Mouse (Mus musculus) hindbrain, embryonic 13.5 days (tissue): Measurements from ENCODE around the gene Gatc. TPM values are rescaled to one million over a fixed set of nuclear protein-coding genes. Genes with fewer than 3 reads are reported as not detected.
A peak's percentile ranks its signal among the peaks of the same experiment; 100 is the strongest.
"Not testable (repeated sequence)": the region's sequence is repeated elsewhere in the genome, so short reads cannot be mapped to it uniquely, and the experiment has no call there.

ENCODE experiments used
- ATAC-seq: fragments of 200-750 bp; cut with Nextera tagmentation; 2 replicates; pipeline ENCODE4 v1.8.0; 2017; ENCODE audit warnings: moderate TSS enrichment; ENCODE audit not compliant: low FRiP score
- H3K27ac ChIP-seq: fragments of 300-500 bp; sonication (generic); 2 replicates; pipeline ENCODE4 v1.5.1; 2015; ENCODE audit warnings: inconsistent platforms, mild to moderate bottlenecking, moderate library complexity
- H3K27me3 ChIP-seq: fragments of 300-500 bp; sonication (generic); 2 replicates; pipeline ENCODE4 v1.6.1; 2015; ENCODE audit warnings: mild to moderate bottlenecking, inconsistent platforms
- H3K36me3 ChIP-seq: fragments of 300-500 bp; sonication (generic); 2 replicates; pipeline ENCODE4 v1.6.1; 2015; ENCODE audit warnings: mild to moderate bottlenecking, inconsistent platforms
- H3K4me1 ChIP-seq: fragments of 300-500 bp; sonication (generic); replicated peaks from 2 replicates; pipeline ENCODE4 v1.6.1; 2015; ENCODE audit warnings: inconsistent platforms
- H3K4me2 ChIP-seq: fragments of 300-500 bp; sonication (generic); 2 replicates; pipeline ENCODE4 v1.6.1; 2015; ENCODE audit warnings: inconsistent platforms, mild to moderate bottlenecking, moderate library complexity
- H3K4me3 ChIP-seq: fragments of 300-500 bp; sonication (generic); 2 replicates; pipeline ENCODE4 v1.5.1; 2015; ENCODE audit warnings: mild to moderate bottlenecking, inconsistent platforms
- H3K9ac ChIP-seq: fragments of 300-500 bp; sonication (generic); 2 replicates; pipeline ENCODE4 v1.6.1; 2015; ENCODE audit warnings: mild to moderate bottlenecking, inconsistent platforms
- H3K9me3 ChIP-seq: fragments of 300-500 bp; sonication (generic); 2 replicates; pipeline ENCODE4 v1.6.1; 2016; ENCODE audit warnings: inconsistent platforms
- WGBS: fragments of 180-500 bp; shearing (Covaris S2); methylation state at CpG from one replicate; pipeline ENCODE4 v1.1.7; 2015; 5-methylcytosine and 5-hydroxymethylcytosine counted together
- polyA plus RNA-seq: library from polyadenylated mRNA; unstranded; fragments of >200 nt; fragmentation: Nextera tagmentation; extraction: Ambion mirVana; gene quantifications from 2 replicates; pipeline ENCODE4 v1.2.1, GENCODE M21; 2015

Gene Gatc
- polyA plus RNA-seq, 1 experiment from 2014 or later, result 31.8 TPM

DNA sequence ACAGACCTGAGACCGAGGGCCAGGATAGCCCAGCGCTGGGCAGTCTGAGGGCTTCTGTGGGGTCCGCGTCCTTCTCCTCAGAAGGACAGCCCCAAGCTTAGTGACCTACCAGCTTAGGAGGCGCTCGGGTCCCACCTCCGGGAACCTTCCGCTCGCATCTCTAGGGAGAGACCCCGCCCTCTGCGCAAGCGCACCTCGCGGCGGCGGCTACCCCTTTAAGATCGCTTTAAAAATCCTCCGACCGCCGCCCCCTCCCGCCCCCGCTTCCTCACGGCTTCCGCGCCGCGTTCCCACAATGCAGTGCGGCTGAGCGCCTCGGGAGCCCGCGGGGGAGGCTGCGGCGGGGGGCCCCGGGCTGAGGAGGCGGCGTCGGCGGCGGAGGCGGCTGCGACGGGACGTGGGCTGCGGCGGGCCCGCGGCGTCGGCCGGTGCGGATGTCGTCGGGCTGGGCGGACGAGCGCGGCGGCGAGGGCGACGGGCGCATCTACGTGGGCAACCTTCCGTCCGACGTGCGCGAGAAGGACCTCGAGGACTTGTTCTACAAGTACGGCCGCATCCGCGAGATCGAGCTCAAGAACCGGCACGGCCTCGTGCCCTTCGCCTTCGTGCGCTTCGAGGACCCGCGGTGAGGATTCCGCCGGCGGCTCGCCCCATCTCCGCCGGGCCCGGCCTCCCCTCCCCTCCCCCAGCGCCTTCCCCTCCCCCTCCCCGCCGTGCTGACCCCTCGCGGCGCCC lies 13.9 kb downstream of the Gatc start, which contains the start of gene Srsf9:
Gene Srsf9 (plus strand): TSS at position 303 of the 735 bp plus-strand sequence.
- H3K4me1 ChIP-seq, result peaks cover 42% of the 10 kb centered on the region
- H3K36me3 ChIP-seq, result peaks cover 22% of the 10 kb centered on the region
- peak within 1 kb of the TSS; percentile 94 for H3K9ac ChIP-seq
- WGBS, result under 1% methylated on average over 74 of the region's 97 CpGs
- no peaks in the 10 kb centered on the region for H3K9me3 ChIP-seq
- no peaks in the 10 kb centered on the region for H3K27me3 ChIP-seq
- ATAC-seq, result peak; percentile 93
- H3K4me2 ChIP-seq, result peak within 1 kb of the TSS; percentile 93
- H3K4me3 ChIP-seq, result peak within 1 kb of the TSS; percentile 98
- H3K27ac ChIP-seq, result peak within 1 kb of the TSS; percentile 93

DNA sequence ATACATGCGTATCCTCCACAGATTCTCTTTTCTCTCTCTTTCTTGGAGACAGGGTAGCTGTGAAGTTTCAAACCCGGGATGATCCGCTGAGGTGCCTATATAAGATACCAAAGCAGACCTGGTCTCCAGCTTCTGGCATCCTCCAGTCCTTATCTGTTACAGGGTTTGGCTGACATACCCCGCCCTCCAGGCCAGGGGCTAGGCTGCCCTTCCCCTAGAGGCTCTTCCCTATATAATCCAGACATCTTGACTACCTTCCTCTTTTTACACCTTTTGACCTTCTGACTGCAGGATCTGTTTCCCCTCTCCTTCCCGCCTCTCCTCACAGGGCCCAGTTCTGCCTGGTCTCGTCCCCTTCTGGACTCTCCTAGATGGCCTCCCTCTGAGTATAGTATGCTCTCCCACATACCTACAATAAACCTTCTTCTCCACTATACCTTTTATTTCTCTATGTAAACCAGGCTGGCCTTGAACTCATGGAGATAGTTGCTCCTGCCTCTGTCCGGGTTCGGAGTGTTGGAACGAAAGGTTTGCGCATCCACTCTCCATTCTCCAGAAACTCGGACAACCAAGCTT lies 14.6 kb downstream of the Gatc start:
- Histone ChIP-seq H3K36me3 (peaks cover 15% of the 10 kb centered on the region), H3K4me1 (peaks cover 42% of the 10 kb centered on the region)
- WGBS, result 31% methylated on average over 11 of the region's 11 CpGs

DNA sequence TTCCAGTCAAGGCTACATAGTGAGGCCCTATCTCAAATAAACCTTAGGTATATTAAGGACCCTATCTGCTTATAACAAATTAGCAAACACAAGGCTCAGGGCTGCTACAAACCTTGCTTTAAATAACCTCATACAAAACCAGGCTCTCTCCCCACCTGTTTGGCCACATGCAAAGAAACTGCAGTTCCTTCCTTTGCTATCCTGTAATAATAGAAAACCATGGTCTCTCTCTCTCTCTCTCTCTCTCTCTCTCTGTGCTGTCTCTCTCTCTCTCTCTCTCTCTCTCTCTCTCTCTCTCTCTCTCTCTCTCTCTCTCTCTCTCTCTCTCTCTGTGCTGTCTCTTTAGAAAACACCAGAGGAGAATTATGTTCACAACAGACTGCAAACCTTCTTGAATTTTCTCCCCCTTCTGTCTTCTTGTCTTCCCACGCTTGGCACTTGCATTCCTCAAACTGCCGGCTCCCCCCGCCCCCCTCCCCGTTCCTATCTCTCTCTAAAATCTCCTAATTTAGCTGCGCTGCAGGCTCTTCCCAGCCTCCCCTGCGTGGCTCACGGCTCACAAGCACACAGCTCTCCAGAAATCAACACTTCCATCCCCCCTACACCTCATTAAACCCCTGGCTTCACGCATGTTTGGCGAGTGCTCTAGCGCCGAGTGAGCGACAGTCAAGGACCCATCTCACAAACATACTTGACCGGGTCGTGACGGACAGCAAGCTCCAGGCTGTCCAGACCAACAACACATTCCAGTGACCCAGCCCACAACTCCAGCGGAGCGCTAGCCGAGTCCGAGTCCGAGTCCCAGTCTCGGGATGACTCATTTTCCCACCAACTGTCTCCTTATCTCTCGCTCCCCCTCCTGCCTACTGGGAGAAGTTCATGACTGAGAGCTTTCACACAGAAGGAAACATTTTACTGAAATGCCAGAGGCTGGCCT lies 21.7 kb downstream of the Gatc start:
- no peaks in the 10 kb centered on the region for H3K36me3 ChIP-seq
- peak overlapping the region; percentile 65 for H3K9ac ChIP-seq
- H3K4me3 ChIP-seq, result peak overlapping the region; percentile 40
- H3K4me2 ChIP-seq, result peak overlapping the region; percentile 77
- peaks cover 40% of the 10 kb centered on the region for H3K4me1 ChIP-seq
- no peaks in the 10 kb centered on the region for H3K9me3 ChIP-seq
- H3K27me3 ChIP-seq, result no peaks in the 10 kb centered on the region
- ATAC-seq, result peak; percentile 50
- peak overlapping the region; percentile 80 for H3K27ac ChIP-seq
- WGBS, result under 1% methylated on average over 22 of the region's 22 CpGs

More for the DNA sequence above, 14.6 kb downstream of the Gatc start:
- peak overlapping the region; percentile 93 for H3K4me2 ChIP-seq
- peak overlapping the region; percentile 94 for H3K9ac ChIP-seq
- peak overlapping the region; percentile 98 for H3K4me3 ChIP-seq
- peak; percentile 53 for ATAC-seq
- H3K9me3 ChIP-seq, result no peaks in the 10 kb centered on the region
- H3K27me3 ChIP-seq, result no peaks in the 10 kb centered on the region
- H3K27ac ChIP-seq, result peak overlapping the region; percentile 93

DNA sequence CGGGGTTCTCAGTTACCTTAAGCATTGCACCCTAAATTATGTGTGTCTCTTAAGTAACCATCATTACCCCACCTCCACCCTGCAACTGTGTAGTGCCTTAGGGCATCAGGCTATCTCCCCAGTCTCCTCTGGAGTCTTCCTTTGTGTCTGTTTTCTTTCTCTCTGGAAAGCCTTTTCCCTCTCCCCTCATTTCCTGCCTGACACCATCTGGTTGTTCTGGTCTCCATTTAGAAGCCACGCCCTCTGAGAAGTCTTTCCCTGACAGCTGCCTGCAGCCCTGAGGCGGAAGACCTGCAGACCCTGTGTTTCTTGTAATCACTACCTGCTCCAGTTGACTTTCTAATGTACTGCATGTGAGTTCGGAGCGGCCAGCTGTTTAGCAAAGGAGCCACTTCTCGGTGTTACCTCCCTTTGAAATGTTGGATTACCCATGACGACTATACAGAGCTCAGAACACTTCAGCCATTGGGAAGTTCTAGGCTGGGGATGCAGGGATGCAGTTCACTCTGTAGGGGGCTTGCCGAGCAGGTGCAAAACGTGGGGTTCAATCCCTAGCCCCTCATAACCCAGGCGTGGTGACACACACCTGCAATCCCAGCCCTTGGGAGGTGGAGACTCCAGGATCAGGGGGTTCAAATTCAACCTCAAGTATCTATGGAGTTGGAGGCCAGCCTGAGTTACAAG lies 23.2 kb downstream of the Gatc start:
- H3K4me1 ChIP-seq, result peaks cover 46% of the 10 kb centered on the region
- no peaks in the 10 kb centered on the region for H3K27me3 ChIP-seq
- H3K9ac ChIP-seq, result peak overlapping the region; percentile 61; the same call in 1 of the 2 replicates
- peak overlapping the region; percentile 16 for H3K4me2 ChIP-seq
- no peaks in the 10 kb centered on the region for H3K36me3 ChIP-seq
- peak overlapping the region; percentile 88 for H3K27ac ChIP-seq
- ATAC-seq, result peak; percentile 68
- 5% methylated on average over 10 of the region's 10 CpGs for WGBS
- no peak overlapping the region for H3K4me3 ChIP-seq
- no peaks in the 10 kb centered on the region for H3K9me3 ChIP-seq

DNA sequence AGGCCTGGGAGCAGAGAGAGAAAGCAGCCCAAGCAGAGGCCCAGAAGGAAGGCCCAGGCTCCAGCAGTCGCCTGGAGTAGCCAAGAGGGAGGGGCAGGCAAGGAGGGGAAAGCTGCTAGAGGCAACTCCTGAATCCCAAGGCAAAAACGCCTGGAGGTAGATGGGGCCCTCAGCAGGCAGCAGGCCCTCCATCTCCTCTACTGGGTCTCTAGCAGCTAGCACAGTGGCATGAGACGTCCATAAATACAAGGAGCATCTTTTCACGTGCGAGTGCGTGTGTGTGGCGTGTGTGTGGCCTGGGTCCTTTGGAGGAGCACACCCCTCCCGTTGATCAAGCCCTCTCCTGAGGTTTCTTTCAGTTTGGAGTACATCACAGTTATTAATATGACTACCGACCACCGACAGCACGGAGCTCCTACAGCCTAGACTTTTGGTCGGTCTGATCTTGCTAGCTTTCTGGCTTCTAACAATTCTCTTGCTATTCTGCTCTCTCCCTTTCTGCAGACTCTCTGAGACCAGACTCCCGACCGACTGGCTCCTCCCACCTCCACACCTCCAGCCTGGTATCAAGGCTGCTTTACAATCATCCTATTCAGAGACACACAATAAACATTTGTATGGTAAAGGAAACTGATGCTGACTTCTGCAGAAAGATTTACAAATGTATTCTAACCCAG lies 23.9 kb downstream of the Gatc start:
- H3K4me1 ChIP-seq, result peaks cover 46% of the 10 kb centered on the region
- no peaks in the 10 kb centered on the region for H3K27me3 ChIP-seq
- 10% methylated on average over 14 of the region's 14 CpGs for WGBS
- H3K27ac ChIP-seq, result peak overlapping the region; percentile 88
- no peak overlapping the region for H3K4me3 ChIP-seq
- ATAC-seq, result peak; percentile 40; the same call in 1 of the 2 replicates
- H3K9ac ChIP-seq, result peak overlapping the region; percentile 61
- no peaks in the 10 kb centered on the region for H3K36me3 ChIP-seq
- H3K4me2 ChIP-seq, result peak overlapping the region; percentile 16
- H3K9me3 ChIP-seq, result no peaks in the 10 kb centered on the region

DNA sequence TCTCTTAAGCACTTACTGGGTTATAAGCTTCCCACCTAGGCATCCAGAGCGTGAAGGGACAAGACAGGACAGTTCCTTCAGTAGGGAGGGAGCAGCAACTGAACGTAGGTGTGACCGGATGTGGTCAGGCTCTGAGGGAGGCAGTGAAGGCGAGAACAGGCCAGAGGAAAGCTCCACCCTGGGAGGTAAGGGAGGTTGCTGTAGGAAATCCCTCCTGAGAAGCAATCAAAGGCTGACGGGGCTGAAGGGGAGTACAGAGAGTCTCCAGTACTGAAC lies 27.4 kb downstream of the Gatc start:
- no peaks in the 10 kb centered on the region for H3K9me3 ChIP-seq
- H3K4me2 ChIP-seq, result no peak overlapping the region
- H3K9ac ChIP-seq, result 0 out of 2 replicates have a peak overlapping the region, but pooled peaks have one; percentile 13

DNA sequence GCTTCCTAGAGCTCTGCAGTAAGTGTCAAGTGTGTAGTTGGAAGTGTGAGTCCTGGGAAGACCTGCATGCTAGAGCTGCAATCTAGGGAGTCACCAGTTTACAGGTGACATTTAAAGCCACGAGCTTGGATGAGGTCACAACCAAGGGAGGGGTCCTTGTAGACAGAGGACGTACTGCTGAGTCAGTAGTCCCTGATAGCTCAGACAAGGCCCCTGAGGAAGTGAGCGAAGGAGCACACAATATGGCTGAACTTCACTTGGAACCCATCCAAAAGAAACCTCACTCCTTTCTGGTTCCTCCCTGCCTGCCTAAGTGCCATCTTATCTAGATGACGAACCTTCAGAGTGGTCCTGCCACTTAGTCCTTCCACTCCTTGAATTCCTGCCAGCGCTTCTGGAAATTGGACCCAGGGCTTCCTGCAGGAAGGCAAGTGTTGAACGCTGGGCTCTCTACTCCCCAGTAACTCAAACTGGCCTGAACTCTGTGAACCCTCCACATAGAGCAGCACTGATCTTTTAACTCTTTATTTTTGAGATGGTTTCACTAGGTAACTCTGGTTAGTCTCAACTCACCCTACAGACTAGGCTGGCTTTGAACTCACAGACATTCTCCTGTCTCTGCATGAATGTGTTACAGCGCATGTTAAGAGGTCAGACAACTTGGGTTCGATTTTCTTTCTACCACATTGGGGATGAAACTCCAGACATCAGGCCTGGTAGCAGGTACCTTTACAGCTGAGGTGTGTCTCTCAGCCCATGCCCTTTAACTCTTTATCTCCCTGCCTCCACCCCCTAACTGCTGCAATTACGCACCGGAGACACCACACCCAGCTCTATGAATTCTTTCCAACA lies 27.9 kb downstream of the Gatc start:
- Histone ChIP-seq H3K36me3 (no peaks in the 10 kb centered on the region; the same call in 1 of the 2 replicates), H3K4me3 (no peak overlapping the region), H3K27me3 (no peaks in the 10 kb centered on the region; the same call in 1 of the 2 replicates), H3K9me3 (no peaks in the 10 kb centered on the region), H3K4me2 (no peak overlapping the region), H3K9ac (no peak overlapping the region), H3K27ac (0 out of 2 replicates have a peak overlapping the region, but pooled peaks have one; percentile 30), H3K4me1 (peaks cover 27% of the 10 kb centered on the region)
- 85% methylated on average over 10 of the region's 10 CpGs for WGBS
- no peak for ATAC-seq

More for the DNA sequence above, 27.4 kb downstream of the Gatc start:
- no peak for ATAC-seq
- Histone ChIP-seq H3K4me3 (no peak overlapping the region), H3K4me1 (peaks cover 32% of the 10 kb centered on the region), H3K27me3 (no peaks in the 10 kb centered on the region), H3K36me3 (no peaks in the 10 kb centered on the region; the same call in 1 of the 2 replicates), H3K27ac (0 out of 2 replicates have a peak overlapping the region, but pooled peaks have one; percentile 30)
- WGBS, result 56% methylated on average over 5 of the region's 5 CpGs

DNA sequence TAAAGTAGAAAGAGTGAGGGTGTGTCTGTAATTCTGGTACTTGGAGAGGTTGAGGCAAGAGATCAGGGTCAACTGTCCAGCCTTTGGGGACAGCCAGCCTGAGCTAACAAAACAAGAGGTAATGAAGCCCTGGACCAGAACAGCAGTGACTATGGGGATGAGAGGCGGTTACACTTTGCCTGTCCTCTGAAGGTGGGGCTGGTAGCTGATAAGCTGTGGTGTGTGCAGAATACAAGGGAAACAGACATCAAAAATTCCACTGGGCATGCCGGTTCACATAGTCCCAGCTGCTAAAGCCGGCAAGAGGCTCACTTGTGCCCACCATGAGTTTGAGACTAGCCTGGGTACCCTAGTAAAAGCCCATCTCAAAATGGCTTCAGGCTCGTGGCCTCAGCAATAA lies 28.6 kb downstream of the Gatc start:
- Histone ChIP-seq H3K27me3 (no peaks in the 10 kb centered on the region; the same call in 1 of the 2 replicates), H3K4me3 (no peak overlapping the region)
- 80% methylated on average over 4 of the region's 4 CpGs for WGBS

DNA sequence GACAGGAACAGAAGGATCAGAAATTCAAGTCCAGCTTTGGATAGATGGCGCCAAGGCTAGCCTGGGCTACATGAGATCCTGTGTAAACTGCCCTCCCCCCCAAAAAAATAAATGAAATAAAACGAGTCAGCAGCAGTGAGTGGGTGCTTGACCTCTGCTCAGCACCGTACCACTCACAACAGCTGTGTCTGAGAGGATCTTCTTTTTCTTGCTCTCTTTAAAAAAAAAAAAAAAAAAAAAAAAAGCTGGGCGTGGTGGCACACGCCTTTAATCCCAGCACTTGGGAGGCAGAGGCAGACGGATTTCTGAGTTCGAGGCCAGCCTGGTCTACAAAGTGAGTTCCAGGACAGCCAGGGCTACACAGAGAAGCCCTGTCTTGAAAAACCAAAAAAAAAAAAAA lies 38.8 kb downstream of the Gatc start:
- Histone ChIP-seq H3K36me3 (peaks cover 18% of the 10 kb centered on the region), H3K4me2 (peak overlapping the region; percentile 84; the same call in 1 of the 2 replicates), H3K9ac (peak overlapping the region; percentile 72; the same call in 1 of the 2 replicates), H3K4me1 (peaks cover 34% of the 10 kb centered on the region)
- H3K9me3 ChIP-seq, H3K27ac ChIP-seq, ATAC-seq, H3K27me3 ChIP-seq, H3K4me3 ChIP-seq: not testable (repeated sequence)
- 87% methylated on average over 7 of the region's 7 CpGs for WGBS

More for the DNA sequence above, 28.6 kb downstream of the Gatc start:
- H3K9me3 ChIP-seq, result no peaks in the 10 kb centered on the region
- ATAC-seq, result no peak
- H3K9ac ChIP-seq, result no peak overlapping the region
- H3K4me1 ChIP-seq, result peaks cover 20% of the 10 kb centered on the region
- no peaks in the 10 kb centered on the region; the same call in 1 of the 2 replicates for H3K36me3 ChIP-seq
- H3K4me2 ChIP-seq, result no peak overlapping the region
- no peak overlapping the region for H3K27ac ChIP-seq

DNA sequence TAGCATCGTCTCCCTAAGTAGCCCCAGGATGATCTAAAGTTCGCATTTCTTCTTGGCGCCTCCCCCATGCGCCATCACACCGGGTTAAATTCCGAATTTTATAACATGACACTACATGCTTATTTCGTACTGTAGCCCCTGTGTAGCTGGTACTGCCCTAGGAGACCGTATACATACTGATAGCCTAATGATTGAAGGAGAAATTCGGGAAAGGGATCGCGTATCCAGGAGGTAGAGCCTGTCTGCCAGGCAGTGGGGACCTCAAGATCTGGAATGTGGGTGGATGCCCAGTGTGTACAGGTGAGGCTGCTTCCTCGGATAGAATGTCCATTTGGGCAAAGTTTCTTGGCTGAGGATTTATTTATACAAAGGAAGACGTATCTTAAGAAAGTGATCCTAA lies 39.4 kb downstream of the Gatc start:
- H3K27me3 ChIP-seq, result peaks cover 7% of the 10 kb centered on the region; the same call in 1 of the 2 replicates
- peak; percentile 0; the same call in 1 of the 2 replicates for ATAC-seq
- peaks cover 39% of the 10 kb centered on the region for H3K4me1 ChIP-seq
- WGBS, result 28% methylated on average over 13 of the region's 13 CpGs
- no peaks in the 10 kb centered on the region for H3K9me3 ChIP-seq
- peak overlapping the region; percentile 86 for H3K4me3 ChIP-seq
- H3K4me2 ChIP-seq, result peak overlapping the region; percentile 84
- peak overlapping the region; percentile 76; the same call in 1 of the 2 replicates for H3K27ac ChIP-seq
- H3K36me3 ChIP-seq, result peaks cover 24% of the 10 kb centered on the region
- peak overlapping the region; percentile 72 for H3K9ac ChIP-seq
